Mouse (Mus musculus): ENCODE results near the gene Rnf141. TPM values are rescaled to one million over a fixed set of nuclear protein-coding genes. Genes with fewer than 3 reads are reported as not detected.

Rnf141 gene
- polyA plus RNA-seq, 1 experiment from 2014 or later = 37.7 TPM

GRCm38 (mm10) chr7:110809585-110810557, 34.4 kb downstream of the Rnf141 start:
- no peak overlapping the region for H3K27ac ChIP-seq
- H3K9ac ChIP-seq = no peak overlapping the region
- no peak overlapping the region for H3K4me2 ChIP-seq
- no peak overlapping the region for H3K4me3 ChIP-seq (replicated peaks)
- no peaks in the 10 kb centered on the region for H3K36me3 ChIP-seq
- no peaks in the 10 kb centered on the region for H3K27me3 ChIP-seq (replicated peaks)
- H3K9me3 ChIP-seq = no peaks in the 10 kb centered on the region
- ATAC-seq (ENCODE audit: insufficient read depth, low FRiP score, low read depth) = no peak
- peaks cover 4% of the 10 kb centered on the region for H3K4me1 ChIP-seq
- WGBS = 84% methylated on average over 18 of the region's 18 CpGs

DNA sequence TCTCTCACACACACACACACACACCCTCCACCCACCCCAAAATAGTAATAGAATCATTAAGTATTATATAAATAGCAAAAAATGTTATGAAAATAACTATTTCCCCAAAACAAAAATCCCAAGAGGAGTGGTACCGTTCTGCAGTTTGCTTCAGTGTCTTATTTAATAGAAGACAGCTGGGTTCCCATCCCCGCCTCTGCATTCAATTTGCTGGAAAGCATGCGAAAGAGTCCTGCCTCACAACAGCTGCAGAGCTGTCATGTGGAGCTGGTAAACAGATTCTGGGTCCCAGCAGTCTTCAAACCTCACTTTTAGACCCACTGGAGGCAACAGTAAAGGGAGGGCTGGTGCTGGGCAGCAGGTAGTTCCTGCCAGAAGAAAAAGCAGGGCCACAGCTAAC, 35.3 kb downstream of the Rnf141 start:
- no peak overlapping the region for H3K9ac ChIP-seq
- no peak overlapping the region for H3K27ac ChIP-seq
- no peaks in the 10 kb centered on the region for H3K27me3 ChIP-seq (replicated peaks)
- H3K4me3 ChIP-seq (replicated peaks) = no peak overlapping the region
- no peak for ATAC-seq (ENCODE audit: insufficient read depth, low FRiP score, low read depth)
- H3K4me2 ChIP-seq = no peak overlapping the region
- H3K36me3 ChIP-seq = no peaks in the 10 kb centered on the region
- peaks cover 4% of the 10 kb centered on the region for H3K4me1 ChIP-seq
- no peaks in the 10 kb centered on the region for H3K9me3 ChIP-seq
- 52% methylated on average over 3 of the region's 3 CpGs for WGBS

- no peaks in the 10 kb centered on the region for H3K27me3 ChIP-seq (replicated peaks)
- H3K9ac ChIP-seq = no peak overlapping the region
- no peak overlapping the region for H3K4me3 ChIP-seq (replicated peaks)
- no peak for ATAC-seq (ENCODE audit: insufficient read depth, low FRiP score, low read depth)
- H3K4me2 ChIP-seq = no peak overlapping the region
- 90% methylated on average over 13 of the region's 13 CpGs for WGBS
- no peaks in the 10 kb centered on the region for H3K36me3 ChIP-seq
- H3K4me1 ChIP-seq = peaks cover 4% of the 10 kb centered on the region
- H3K9me3 ChIP-seq = no peaks in the 10 kb centered on the region
- H3K27ac ChIP-seq = no peak overlapping the region
Measured at GRCm38 (mm10) chr7:110807460-110808030, 36.7 kb downstream of the Rnf141 start.

- H3K4me3 ChIP-seq (replicated peaks) = no peak overlapping the region
- ATAC-seq (ENCODE audit: insufficient read depth, low FRiP score, low read depth) = no peak
- no peaks in the 10 kb centered on the region for H3K27me3 ChIP-seq (replicated peaks)
- peaks cover 2% of the 10 kb centered on the region for H3K4me1 ChIP-seq
- no peaks in the 10 kb centered on the region for H3K36me3 ChIP-seq
- no peak overlapping the region for H3K4me2 ChIP-seq
- no peaks in the 10 kb centered on the region for H3K9me3 ChIP-seq
- no peak overlapping the region for H3K27ac ChIP-seq
- WGBS = 63% methylated on average over 3 of the region's 3 CpGs
- H3K9ac ChIP-seq = no peak overlapping the region
Measured at GRCm38 (mm10) chr7:110804266-110804665, 40.0 kb downstream of the Rnf141 start.

- ATAC-seq (ENCODE audit: insufficient read depth, low FRiP score, low read depth) = no peak
- H3K4me2 ChIP-seq = no peak overlapping the region
- H3K4me3 ChIP-seq (replicated peaks) = no peak overlapping the region
- H3K4me1 ChIP-seq = no peaks in the 10 kb centered on the region
- WGBS = 93% methylated on average over 10 of the region's 10 CpGs
- H3K9me3 ChIP-seq = no peaks in the 10 kb centered on the region
- H3K9ac ChIP-seq = no peak overlapping the region
- no peaks in the 10 kb centered on the region for H3K27me3 ChIP-seq (replicated peaks)
- H3K27ac ChIP-seq = no peak overlapping the region
- no peaks in the 10 kb centered on the region for H3K36me3 ChIP-seq
Measured at GRCm38 (mm10) chr7:110803131-110803530, 41.1 kb downstream of the Rnf141 start.

- Histone ChIP-seq H3K9ac (no peak overlapping the region), H3K4me3 (replicated peaks) (no peak overlapping the region), H3K4me1 (peaks cover 6% of the 10 kb centered on the region; the same call in 1 of the 2 replicates), H3K4me2 (no peak overlapping the region), H3K27ac (no peak overlapping the region), H3K9me3 (no peaks in the 10 kb centered on the region), H3K27me3 (replicated peaks) (no peaks in the 10 kb centered on the region), H3K36me3 (no peaks in the 10 kb centered on the region)
- no peak for ATAC-seq (ENCODE audit: insufficient read depth, low FRiP score, low read depth)
- WGBS = under 1% methylated on average over 4 of the region's 4 CpGs
Measured at GRCm38 (mm10) chr7:110801028-110801427, 43.2 kb downstream of the Rnf141 start.

GRCm38 (mm10) chr7:110797722-110798409, 46.4 kb downstream of the Rnf141 start:
- Histone ChIP-seq H3K36me3 (no peaks in the 10 kb centered on the region), H3K9ac (no peak overlapping the region), H3K27ac (no peak overlapping the region), H3K9me3 (no peaks in the 10 kb centered on the region), H3K27me3 (replicated peaks) (no peaks in the 10 kb centered on the region), H3K4me2 (no peak overlapping the region), H3K4me3 (replicated peaks) (no peak overlapping the region), H3K4me1 (peaks cover 8% of the 10 kb centered on the region; the same call in 1 of the 2 replicates)
- no peak for ATAC-seq (ENCODE audit: insufficient read depth, low FRiP score, low read depth)
- WGBS = 70% methylated on average over 11 of the region's 11 CpGs

GRCm38 (mm10) chr7:110796367-110797051, 47.7 kb downstream of the Rnf141 start:
- ATAC-seq (ENCODE audit: insufficient read depth, low FRiP score, low read depth) = no peak

DNA sequence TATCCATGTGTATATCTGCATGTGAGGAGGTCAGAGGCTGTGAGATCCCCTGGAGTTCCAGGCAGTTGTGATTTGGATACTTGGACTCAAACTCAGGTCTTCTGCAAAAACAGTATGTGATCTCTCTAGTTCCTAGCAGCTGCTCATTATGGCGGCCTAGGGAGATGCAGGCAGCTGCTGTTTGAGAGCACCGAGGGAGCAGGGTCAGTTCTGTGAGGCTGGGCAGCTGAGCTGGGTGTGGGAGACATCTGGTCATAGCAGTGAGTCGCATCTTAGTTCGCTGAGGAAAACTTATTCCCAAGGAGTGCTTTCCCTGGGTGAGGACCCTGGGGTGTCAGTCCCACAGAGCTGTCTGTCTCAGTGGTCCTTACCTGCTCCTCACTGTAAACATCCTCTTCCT, 49.5 kb downstream of the Rnf141 start:
- no peak overlapping the region for H3K27ac ChIP-seq
- ATAC-seq (ENCODE audit: insufficient read depth, low FRiP score, low read depth) = no peak

More at GRCm38 (mm10) chr7:110796367-110797051, 47.7 kb downstream of the Rnf141 start:
- 67% methylated on average over 12 of the region's 12 CpGs for WGBS
- Histone ChIP-seq H3K4me3 (replicated peaks) (no peak overlapping the region), H3K27ac (no peak overlapping the region), H3K9ac (no peak overlapping the region), H3K27me3 (replicated peaks) (no peaks in the 10 kb centered on the region), H3K4me1 (peaks cover 8% of the 10 kb centered on the region; the same call in 1 of the 2 replicates), H3K9me3 (no peaks in the 10 kb centered on the region), H3K36me3 (no peaks in the 10 kb centered on the region), H3K4me2 (no peak overlapping the region)

DNA sequence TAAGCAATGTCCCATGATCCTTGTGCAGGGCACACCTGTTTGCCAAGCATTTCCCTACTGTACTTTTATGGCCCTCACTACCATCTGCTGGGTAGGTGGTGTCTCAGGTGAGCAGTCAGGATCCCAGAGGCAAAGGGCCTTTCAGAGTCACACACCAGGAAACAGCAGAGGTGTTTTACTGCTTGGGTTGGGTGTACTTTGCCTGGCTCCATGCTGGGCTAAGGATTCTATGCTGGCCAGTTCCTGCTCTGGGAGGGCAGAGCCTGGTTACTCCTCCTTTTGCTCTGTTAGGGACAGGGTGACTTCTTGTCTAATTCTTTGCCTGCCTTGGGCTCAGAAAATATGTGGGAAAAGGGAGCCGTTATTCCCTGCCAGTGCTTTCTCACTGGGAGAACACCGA, 51.4 kb downstream of the Rnf141 start:
- no peak overlapping the region for H3K4me2 ChIP-seq
- H3K9me3 ChIP-seq = no peaks in the 10 kb centered on the region
- 80% methylated on average over 2 of the region's 2 CpGs for WGBS
- no peak for ATAC-seq (ENCODE audit: insufficient read depth, low FRiP score, low read depth)
- peaks cover 8% of the 10 kb centered on the region; the same call in 1 of the 2 replicates for H3K4me1 ChIP-seq
- H3K27me3 ChIP-seq (replicated peaks) = no peaks in the 10 kb centered on the region
- no peak overlapping the region for H3K9ac ChIP-seq
- H3K4me3 ChIP-seq (replicated peaks) = no peak overlapping the region
- no peaks in the 10 kb centered on the region for H3K36me3 ChIP-seq
- H3K27ac ChIP-seq = no peak overlapping the region

More for the DNA sequence above, 49.5 kb downstream of the Rnf141 start:
- WGBS = 57% methylated on average over 4 of the region's 4 CpGs
- H3K4me2 ChIP-seq = no peak overlapping the region
- H3K4me3 ChIP-seq (replicated peaks) = no peak overlapping the region
- H3K9ac ChIP-seq = no peak overlapping the region
- no peaks in the 10 kb centered on the region for H3K9me3 ChIP-seq
- H3K36me3 ChIP-seq = no peaks in the 10 kb centered on the region
- peaks cover 8% of the 10 kb centered on the region; the same call in 1 of the 2 replicates for H3K4me1 ChIP-seq
- H3K27me3 ChIP-seq (replicated peaks) = no peaks in the 10 kb centered on the region

- H3K9ac ChIP-seq = no peak overlapping the region
- no peak overlapping the region for H3K27ac ChIP-seq
- WGBS = 73% methylated on average over 5 of the region's 5 CpGs
- no peaks in the 10 kb centered on the region for H3K36me3 ChIP-seq
- H3K27me3 ChIP-seq (replicated peaks) = no peaks in the 10 kb centered on the region
- peaks cover 8% of the 10 kb centered on the region; the same call in 1 of the 2 replicates for H3K4me1 ChIP-seq
- ATAC-seq (ENCODE audit: insufficient read depth, low FRiP score, low read depth) = no peak
- no peaks in the 10 kb centered on the region for H3K9me3 ChIP-seq
- H3K4me2 ChIP-seq = no peak overlapping the region
- H3K4me3 ChIP-seq (replicated peaks) = no peak overlapping the region
Measured at GRCm38 (mm10) chr7:110792201-110792600, 52.1 kb downstream of the Rnf141 start.

Measured in stomach, embryonic 15.5 days (tissue).